Mouse (Mus musculus): ENCODE measurements at regions not wholly inside any gene's neighbourhood (a gene's known extent, or its start where the extent isn't known, plus 50 kb on each side); places are given as distances from the start of the nearest gene placed in this dataset.
A peak's percentile ranks its signal among the peaks of the same experiment; 100 is the strongest.
"Not testable (repeated sequence)": the region's sequence is repeated elsewhere in the genome, so short reads cannot be mapped to it uniquely, and the experiment has no call there.

DNA sequence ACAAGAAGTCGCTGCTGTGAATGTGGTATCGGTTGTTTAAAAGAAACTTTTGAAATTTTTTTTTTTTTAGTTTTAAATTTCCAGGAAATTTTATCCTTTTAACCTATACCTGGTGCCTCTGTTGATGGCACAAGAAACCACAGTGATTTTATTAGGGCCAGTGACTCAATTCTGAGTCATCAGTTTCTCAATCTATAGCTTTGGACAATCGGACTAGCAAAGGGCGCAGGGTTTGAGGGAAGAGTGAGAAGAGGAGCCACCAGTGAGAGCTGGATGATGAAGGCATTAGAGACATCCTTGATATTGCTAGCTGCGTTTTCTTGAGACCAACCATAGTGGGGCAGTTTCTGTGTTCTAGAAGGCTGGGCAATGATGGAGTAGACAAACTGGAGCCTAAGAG, 55.4 kb upstream of the Il33 start:
- DNase-seq (ENCODE audit: low spot score in 2 of 2), result no peak

DNA sequence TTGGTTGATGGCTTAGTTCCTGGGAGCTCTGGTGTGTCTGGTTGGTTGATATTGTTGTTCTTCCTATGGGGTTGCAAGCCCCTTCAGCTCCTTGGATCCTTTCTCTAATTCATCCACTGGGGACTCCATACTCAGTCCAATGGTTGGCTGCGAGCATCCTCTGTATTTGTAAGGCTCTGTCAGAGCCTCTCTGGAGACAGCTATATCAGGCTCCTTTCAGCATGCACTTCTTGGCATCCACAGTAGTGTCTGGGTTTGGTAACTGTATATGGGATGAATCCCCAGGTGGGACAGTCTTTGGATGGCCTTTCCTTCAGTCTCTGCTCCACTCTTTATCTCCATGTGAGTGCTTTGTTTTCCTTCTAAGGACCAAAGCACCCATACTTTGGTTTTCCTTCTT, 55.9 kb upstream of the Ranbp6 start:
- not testable (repeated sequence) for DNase-seq (ENCODE audit: low spot score in 2 of 2)

DNA sequence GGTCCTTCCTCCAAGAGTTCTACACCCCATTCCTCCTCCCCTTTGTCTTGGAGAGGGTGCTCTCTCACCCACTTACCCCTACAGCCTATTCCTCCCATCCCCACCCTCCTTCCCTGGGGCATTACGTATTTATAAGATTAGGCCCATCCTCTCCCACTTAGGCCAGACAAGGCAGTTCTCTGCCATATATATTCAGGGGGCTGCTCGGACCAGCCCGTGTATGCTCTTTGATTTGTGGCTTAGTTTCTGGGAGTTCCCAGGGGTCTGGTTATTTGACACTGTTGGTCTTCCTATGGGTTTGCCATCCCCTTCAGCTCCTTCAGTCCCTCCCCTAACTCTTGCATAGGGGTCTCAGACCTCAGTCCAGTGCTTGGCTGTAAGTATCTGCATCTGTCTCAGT, 54.0 kb upstream of the Ranbp6 start:
- DNase-seq (ENCODE audit: low spot score in 2 of 2), result no peak

DNA sequence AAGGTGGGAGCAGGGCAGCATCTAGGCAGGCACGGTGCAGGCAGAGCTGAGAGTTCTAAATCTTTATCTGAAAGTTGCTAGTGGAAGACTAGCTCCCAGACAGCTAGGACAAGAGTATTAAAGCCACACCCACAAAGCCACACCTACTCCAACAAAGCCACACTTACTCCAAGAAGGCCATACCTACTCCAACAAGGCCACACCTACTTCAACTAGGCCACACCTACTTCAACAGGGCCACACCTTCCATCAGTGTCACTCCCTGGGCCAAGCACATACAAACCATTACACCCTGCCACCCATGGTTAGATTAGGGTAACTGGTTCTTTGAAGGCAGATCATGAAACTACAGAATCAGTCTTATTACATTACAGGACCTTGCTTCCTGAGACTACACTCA, 52.4 kb upstream of the Ranbp6 start:
- no peak for DNase-seq (ENCODE audit: low spot score in 2 of 2)

DNA sequence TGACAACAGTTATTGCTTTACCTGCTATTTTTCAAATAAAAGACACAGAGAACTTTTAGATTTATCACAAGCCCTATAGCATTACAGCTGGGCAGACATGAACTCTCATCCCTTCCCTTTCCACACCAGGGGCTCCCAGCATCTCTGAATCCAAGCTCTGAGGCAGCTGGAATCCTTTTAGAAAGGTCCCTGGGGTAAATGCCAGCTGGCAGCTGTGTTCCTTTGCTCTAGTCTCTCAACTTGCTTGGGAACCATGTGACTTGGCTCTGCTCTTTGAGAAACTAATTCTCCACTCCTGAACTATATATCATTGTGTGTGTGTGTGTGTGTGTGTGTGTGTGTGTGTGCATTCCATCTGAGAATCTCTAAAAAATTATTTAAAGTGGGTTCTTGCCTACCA, 50.0 kb upstream of the Ranbp6 start:
- DNase-seq (ENCODE audit: low spot score in 2 of 2), result peak; percentile 36 to 38

Measured in right cerebral cortex, postnatal 10 days (tissue).